Mouse (Mus musculus) layer of hippocampus, postnatal 10 days (tissue): ENCODE measurements around the gene B4galt1. TPM values are rescaled to one million over a fixed set of nuclear protein-coding genes. Genes with fewer than 3 reads are reported as not detected.

Source experiments
- DNase-seq, 2 experiments: peaks; one replicate each; pipeline ENCODE4 v3.0.0; 2021; ENCODE audit warnings: low spot score in 2 of 2
- total RNA-seq, 2 experiments: library from RNA; stranded (reverse); gene quantifications; 2 replicates each; pipeline ENCODE4 v1.2.3; 2021

Gene B4galt1
- total RNA-seq, 2 experiments from 2014 or later: 6.5 to 7.0 TPM

DNA sequence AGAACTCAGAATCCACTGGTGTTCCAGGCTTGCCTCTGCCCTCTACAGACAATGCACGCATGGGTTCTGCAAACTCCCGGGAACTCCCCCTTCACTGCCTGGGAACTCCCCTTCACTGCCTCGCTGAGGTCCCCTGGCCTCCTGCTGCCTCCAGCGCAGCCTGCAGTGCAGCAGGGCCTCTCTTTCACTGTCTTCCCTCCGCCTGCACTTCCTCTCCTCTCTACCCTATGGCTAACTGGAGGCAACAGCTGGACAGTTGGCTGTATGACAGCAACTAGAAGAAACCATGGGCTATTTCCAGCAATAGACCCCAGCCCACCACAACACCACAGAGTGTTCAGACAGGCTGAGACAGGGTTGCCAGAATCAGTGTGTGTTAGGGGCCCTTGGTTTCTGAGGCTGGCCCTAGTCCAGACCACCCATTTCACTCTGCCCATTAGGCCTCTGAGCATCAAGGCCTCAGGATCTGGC, 9.5 kb downstream of the B4galt1 start:
- peak; percentile 51 to 58 for DNase-seq

DNA sequence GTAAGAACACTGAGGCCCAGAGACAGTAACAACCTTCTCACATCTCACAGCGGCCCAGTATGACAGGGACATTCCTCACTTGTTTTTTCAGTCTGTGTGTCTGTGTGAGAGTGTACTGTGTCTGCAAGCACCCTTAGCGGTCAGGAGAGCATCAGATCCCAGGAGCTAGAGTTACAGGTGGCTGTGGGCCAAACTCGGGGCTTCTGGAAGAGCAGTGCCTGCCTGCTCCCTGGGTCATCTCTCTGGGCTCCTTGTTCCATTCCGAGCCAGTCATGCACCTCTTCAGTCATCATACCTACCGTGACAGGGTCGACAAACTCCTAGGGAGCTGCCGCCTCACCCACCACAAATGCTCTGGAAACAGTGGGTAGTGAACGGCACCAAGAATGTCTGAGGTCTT, 10.1 kb downstream of the B4galt1 start:
- no peak for DNase-seq

DNA sequence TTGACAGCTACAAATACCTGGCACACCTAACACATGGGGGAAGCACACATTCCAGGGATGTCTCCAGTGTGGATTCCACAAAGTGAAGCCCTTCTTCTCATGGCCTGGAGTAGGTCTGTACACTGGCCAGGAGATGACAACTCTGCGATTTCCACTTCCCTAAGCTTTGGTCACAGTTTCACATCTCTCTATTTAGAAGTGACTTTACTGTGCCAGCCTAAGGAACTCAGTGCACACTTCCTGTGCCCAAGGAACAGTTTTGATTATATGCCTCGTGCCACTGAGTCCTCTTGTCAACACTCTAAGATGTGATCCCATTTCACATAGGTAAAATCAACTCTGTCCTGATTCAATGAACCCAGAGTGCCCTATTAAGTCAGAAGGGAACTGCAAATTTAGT, 13.4 kb downstream of the B4galt1 start:
- DNase-seq: no peak

DNA sequence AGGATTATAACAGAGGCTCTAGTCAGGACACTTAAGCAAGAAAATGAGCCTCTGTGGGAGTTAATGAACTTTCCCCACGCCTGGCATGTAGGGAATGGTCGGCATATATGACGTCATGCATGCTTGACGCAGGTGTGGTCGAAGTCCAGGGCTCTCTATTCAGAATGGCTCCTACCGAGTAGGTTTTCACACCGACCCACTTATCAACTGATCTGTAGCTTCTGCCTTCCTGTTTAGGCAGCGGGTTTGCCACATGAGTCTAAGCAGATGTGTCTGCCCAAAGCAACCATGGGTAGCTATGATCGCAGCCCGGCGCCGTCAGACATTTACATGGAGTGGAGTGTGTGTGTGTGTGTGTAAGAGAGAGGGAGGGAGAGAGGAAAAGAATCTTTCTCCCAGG, 14.6 kb downstream of the B4galt1 start:
- no peak for DNase-seq

DNA sequence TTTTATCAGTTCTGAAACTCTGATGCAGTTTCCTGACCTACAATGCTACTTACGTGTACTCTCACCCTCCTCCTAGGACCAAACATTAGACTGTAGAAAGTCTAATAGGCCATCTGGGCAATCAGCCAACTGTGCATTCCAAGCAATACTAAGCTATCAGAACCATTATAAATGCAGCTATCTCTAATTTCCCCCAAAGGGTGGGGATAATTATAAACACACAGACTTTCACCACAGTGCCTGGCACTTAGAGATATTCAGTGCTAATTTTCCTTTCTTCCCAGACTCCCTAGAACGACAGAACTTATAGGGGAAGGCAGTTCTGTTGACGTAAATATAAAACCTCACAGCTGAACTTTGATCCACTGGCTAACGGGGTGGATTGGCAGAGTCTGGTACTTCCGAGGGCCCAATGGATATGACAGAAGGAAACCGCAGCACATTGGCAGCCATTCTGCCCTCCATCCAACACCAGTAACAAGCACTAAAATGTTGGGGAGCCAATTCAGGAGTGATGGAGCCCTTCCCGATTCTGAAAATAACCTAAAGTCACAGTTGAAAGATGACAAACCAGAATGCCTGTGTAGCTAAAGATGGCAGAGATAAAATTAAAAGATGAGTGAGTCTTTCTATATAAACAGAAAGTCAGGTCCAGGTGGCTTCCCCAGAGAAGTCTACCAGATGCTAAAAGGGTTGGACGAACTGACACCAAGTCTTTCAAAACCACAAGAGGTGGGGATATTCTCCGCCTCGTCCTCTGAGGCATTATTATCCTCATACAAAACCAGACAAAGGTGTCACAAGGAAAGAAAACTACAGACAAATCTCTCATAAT, 16.1 kb downstream of the B4galt1 start:
- DNase-seq: no peak

DNA sequence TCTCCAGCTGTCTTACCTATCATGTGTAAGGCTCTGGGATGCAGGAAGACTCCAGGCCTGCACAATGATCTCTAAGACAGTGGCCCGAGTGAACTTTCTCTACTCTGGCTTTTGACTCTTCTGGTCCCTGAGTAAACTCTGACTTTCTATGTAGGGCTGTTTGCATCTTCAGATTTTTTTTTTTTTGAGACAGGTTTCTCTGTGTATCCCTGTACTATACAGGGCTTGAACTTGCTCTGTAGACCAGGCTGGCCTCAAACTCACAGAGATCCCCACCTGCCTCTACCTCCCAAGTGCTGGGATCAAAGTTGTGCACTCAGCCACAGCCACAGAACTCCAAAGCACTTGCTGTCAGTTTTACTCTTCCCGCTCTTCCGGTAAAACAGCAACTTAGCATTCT, 16.8 kb downstream of the B4galt1 start:
- no peak for DNase-seq

DNA sequence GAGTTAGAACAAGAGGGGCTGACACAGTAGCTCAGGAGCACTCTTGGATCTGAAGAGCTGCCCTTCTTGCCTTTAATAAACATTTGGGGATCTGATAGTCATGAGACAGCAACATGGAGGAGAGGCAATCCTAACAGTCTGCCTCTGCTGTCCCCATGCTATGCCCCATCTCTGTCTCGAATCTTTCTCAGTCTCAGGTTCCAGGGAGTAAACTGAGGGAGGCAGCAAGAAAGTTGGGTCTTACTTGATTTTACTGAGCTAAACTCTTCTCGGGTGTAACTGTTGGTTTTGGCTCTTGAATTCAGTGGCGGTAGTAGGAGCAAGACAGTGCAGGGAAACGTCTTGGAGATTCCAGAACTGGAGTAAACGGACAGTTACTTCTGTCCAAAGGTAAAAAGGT, 18.9 kb downstream of the B4galt1 start:
- DNase-seq: no peak

DNA sequence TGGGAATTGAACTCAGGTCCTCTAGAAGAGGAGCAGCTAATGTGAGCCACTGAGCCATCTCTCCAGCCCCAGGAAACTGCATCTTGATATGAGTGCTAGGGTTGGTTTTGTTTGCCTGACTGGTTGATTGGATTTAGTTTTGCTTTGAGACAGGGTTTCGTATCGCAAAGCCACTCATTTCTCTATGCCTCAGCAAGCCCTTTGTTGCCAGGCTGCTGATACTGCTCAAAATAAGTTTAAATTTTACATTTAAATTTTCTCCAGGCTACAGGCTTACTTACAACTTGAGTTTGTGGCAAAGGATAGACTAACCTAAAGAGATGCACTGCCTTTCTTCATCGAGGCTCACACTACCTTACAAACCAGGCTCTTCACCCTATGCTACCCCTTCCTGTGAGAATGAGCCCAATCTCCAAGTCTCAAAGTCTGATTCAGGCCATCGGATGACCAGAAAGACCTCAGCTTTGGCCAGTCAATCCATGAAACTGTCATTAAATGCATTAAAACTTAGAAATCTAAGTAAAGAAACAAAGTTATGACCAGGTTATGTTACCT, 19.5 kb downstream of the B4galt1 start:
- DNase-seq: no peak

DNA sequence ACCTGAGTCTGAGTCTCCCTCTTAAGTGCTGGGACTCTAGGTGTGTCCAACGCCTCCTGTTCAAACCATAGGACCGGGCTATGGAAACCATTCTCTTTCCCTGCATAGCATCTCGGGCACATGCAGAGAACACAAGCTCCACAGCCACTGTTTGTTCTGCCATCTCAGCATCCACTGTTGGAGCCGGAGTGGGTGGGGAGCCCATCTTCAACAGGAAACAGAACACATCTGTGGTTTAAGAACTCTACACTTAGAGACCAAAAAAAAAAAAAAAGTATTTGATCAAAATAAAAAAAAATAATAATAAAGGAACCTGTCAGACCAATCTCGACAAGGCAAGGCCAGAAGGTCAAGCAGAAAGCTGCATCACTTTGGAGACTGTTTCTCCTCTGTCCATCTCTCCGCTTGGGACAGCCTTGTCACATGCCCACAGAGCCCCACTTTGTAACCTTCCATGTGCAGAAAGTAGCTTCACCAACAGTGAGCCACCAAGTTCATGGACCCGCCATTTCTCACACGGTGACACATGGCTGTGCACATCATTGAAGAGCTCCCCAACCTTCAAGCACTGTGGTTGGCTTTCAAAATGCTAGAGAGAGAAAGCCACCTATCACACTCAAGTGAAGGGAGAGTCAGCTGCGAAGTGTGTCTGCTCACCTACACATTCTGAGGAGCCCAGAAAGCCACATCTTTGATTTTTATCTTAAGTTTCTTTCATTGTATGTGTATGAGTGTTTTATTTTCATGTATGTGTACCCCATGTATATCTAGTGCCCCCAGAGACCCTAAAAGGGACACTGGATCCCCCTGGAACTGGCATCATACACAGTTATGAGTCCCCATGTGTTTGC, 20.2 kb downstream of the B4galt1 start:
- no peak for DNase-seq

DNA sequence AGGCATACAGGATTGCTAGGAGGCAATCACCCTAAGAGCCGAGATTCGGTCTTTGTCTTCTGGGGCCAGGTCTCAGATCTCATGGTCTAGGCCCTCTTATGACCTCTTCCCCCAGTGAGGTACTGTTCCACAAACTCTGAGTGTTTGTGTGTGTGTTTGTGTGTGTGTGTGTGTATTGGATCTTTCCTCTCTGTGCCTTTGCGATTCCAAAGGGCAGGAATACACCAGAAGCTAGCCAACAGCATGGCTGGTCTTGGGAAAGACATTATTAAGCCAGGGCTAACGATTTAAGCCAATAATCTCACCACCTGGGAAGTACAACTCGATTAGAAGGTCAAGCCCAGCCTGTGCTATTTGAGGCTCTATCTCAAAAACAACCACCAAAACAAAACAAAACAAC, 23.3 kb downstream of the B4galt1 start:
- no peak for DNase-seq

DNA sequence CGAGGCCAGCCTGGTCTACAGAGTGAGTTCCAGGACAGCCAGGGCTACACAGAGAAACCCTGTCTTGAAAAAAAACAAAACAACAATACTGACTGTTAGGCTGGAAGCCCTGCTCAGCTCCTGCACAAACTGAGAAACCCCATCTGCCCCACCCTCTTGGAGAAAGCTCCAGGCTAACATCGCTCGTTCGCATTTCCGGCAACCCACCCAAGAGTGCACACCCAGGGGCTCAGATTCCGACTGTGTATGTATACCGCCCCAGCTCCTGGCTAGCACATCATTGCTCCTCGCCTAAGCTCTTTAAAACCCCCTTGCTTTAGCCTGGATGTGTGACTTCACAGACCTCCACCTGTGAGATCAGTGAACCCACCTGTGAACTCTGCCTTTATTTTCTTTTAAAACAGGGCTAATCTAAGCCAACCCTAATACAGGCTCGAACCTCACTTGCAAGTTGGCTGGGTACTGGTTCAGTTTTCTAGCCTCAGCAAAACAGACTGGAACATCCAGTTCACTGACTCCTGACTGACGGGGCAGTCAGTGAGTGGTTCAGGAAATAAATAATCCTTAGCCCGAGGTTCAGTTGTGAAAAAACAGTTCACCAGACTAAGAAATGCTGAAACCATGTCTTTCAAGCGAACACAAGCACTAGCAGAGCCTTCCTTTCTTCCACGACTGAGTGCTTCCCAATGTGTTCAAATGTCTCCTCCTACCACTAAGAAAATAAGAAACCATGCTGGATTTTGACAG, 24.0 kb downstream of the B4galt1 start:
- no peak for DNase-seq

DNA sequence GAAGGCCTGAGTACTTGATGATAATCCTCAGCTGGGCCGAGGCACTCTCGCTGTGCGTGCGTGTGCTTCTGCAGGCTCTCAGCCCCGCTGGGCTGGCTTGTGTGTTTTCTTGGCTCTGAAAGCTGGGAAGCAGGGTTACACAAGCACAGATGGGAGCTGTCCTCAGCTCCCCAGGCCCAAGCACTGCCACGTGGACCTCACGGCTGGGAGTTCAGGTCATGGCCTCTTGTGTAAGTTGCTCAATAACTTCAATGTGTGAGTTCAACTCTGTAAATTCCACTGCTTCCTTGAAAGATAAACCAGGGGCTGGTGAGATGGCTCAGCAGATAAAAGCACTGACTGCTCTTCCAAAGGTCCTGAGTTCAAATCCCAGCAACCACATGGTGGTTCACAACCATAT, 24.9 kb downstream of the B4galt1 start:
- no peak for DNase-seq

DNA sequence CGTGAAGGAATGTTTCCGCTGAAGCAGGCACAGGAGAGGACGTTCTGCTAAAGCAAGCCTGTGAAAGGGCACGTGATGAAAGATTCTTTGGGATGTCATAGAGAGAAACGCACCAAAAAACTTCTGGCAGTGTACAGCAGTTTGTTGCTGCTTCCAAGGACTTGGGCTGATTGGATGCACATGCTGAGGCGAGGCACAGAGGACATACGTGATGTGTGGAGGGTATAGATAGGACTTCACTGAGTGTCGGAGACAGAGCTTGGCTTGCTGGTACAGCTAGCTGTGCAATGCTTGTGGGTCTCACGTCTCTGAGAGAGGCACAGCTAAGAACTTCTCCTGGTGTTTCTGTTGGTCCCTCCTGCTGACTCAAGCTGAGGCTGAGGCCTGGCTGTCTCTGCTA, 25.9 kb downstream of the B4galt1 start:
- no peak for DNase-seq

DNA sequence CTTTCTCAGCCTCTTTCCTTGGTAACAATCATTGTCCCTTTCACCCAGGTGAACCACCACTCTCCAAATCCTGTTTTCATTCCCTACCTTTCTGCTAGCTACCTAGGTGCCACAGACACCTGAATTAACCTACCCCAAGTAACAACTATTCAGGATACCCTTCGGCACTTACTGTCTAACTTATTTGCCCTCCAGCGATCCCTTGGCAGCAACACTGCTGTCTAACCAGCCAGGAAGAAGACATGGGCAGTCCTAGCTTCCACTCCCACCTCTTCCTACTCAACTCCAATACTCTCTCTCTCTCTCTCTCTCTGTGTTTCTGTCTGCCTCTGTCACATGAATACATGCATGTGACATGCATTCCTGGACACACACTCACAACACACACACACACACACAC, 27.0 kb downstream of the B4galt1 start:
- DNase-seq: no peak

DNA sequence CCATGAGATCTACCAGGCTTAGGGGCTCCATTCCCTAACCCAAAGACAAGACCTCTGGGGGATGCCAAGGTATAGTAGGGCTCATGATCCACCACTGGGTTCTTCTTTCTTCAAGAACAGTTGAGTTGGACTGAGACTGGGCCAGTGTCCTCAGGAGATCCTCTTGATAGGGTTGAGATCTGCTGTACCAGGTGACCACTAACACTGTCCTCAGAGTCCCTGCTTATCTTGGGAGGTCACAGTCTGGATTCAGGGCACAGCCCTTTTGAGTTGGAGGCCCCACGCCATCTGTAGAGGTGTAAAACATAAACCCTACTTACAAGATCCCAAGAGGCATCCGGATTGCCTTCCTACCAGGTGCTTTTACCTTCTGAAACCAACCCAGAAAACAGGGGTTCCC, 27.8 kb downstream of the B4galt1 start:
- no peak for DNase-seq

DNA sequence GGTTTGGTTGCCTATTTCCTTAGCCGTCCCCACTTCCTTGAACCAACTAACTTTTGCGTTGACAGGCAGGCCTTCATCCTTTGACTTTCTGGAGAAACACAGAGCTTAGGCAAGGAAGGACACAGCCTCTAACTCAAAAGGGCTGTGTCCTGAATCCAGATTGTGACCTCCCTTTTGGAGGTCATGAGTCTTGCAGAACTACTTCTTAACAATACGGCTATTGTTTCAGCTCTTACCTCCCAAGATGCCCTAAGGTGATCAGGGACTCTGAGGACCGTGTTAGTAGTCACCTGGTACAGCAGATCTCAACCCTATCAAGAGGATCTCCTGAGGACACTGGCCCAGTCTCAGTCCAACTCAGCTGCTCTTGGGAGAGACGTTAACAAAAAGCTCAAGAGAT, 28.7 kb downstream of the B4galt1 start:
- DNase-seq: no peak

DNA sequence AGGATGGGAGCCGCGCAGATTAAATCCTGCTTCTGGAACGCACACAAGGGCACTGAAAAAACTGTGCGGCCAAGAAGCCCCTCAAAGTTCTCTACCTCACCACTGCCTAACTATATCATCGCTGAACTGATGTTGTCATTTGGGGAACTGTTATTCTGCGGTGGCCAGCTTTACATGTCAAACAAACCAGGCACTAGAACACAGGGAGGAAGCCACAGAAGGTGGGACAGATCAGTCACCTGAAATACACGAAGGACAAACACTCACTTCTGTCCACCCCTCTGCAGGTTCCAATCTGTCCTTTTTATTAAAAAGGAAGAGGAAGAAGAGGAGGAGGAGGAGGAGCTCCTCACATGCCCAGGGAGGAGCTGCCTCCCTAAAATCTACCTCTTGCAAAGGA, 29.3 kb downstream of the B4galt1 start:
- no peak for DNase-seq

DNA sequence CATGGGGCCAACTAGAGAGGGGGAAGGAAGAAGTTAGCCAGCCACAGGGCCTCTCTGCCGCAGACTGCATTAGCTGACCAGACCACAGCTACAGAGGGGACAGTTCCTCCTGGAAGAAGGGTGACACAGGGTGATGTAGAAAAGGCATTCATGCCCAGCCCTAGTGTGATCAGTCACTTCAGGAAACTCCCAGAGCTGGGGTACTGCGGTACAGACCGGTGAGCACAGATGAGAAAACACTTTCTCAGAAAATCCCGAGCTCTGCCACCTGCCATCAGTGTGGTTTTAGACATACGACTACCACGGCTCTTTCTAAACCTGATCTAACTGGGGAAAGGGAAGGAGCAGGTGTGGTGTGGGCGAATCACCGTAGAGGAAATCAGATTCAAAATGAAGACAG, 30.1 kb downstream of the B4galt1 start:
- DNase-seq: no peak

DNA sequence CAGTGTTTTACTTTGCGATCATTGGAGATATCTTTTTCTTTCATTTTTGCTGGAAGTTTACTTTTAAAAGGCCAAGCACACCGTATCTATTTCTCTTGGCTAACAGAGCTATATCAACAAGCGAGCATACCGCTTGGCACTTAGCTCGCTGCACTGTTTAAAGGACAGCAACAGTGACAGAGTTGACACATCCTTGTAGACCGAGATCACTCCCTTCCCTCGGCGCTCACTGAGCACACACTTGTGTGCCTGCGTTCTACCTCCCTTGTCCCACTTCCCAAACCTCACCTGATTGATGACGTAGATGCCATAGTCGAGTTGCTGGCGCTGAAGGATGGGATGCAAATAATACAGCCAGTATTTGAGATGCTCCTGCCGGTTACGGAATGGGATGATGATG, 30.7 kb downstream of the B4galt1 start:
- DNase-seq: no peak

DNA sequence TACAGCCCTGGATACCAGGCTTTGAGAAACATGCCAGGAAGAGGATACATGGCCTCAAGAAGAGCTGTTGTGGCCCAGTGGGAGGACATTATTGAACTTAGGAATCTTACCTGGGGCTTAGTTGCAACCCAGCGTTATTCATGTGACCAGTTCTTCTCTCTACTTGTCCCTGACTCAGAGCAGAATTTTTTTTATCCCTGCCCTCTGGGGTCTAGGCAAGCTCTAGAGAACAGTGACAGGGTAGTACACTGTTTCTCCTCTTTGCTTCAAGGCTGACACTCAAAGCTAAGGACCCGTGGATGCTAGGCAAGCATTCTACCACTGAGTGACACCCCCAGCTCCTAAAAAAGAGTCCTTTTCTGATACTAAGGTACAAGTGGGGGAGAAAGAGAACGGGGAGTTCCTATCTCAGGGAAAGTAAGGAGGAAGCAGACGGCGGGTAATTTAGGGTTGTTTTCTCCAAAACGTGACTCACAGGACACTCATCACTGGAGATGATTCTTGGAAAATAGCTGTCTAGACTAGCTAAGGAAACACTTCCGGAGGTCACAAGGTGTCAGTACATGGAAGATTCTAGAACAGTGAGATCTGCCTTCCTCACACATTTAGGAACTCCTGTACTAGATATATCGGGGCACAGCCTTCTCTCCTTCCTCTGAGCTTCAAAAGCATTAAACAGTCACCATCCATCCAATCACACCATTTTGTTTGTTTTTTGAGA, 32.3 kb downstream of the B4galt1 start:
- DNase-seq: no peak

DNA sequence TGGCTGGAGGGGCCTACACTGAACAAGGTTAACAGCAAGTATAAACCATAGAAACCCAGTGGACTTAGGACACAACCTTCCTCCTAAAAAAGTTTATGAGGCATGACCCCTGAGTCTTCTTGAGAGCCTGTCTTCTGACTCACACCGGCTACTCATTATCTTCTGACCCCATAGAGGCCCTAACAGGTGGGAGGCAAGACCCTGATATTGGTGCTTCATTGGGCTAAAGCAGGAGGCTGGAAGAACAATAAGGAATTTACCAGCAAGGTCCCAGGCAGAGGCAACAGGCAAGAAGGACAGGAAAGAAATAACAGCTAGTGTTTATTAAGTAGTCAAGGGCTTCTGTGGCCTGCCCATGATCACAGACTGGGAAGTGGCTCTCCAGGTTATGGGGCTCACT, 32.9 kb downstream of the B4galt1 start:
- no peak for DNase-seq
